Mouse (Mus musculus) urinary bladder, postnatal 25 days (tissue): ENCODE data around the gene Sohlh2.
"Not testable (repeated sequence)": the region's sequence is repeated elsewhere in the genome, so short reads cannot be mapped to it uniquely, and the experiment has no call there.

Experiments
- DNase-seq: peaks from one replicate; pipeline ENCODE4 v3.0.0; 2022; ENCODE audit warnings: low spot score

Gene Sohlh2

DNA sequence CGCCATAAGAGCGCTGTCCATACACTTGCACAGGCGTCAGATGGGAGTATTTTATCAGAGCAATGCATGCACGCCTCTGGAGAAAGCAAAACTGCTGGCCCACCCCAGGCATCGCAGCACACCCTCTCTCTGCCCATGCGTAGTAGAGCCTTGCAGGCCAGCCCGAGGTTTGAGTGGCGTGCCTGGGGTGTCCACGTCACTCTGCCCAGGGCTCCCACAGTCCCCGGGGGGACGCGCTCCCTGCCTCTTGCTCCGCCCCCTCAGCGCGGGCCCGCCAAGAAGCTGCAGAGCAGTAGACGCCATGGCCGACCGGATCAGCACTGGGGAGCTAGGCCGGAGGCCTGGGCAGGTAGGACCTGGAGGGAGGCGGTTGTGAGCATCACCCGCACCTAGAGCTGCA lies at the start of gene Sohlh2:
Gene Sohlh2 (plus strand): TSS at position 263 of the 400 bp plus-strand sequence.
- no peak for DNase-seq

DNA sequence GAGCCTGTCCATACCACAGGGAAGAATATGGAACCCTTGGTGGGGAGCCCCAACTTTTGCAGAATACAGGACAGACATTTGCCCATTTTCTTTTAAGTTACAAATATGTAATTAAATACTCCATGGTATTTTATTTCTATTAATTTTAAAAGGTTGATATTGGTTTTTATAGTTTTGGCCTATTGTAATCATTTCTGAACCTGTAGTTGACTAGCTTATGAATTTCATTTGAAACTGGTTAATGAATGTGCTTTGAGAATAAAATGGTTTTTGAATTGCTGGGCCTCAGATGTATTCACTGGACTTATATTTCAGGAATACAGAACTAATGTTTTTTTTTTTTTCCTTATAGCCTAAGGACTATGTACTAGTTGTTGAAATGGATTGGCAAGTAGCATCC lies 44.8 kb upstream of the Sohlh2 start, which contains the start of gene Ccdc169:
Gene Ccdc169 (plus strand): TSS at position 301 of the 400 bp plus-strand sequence.
- DNase-seq, result no peak

DNA sequence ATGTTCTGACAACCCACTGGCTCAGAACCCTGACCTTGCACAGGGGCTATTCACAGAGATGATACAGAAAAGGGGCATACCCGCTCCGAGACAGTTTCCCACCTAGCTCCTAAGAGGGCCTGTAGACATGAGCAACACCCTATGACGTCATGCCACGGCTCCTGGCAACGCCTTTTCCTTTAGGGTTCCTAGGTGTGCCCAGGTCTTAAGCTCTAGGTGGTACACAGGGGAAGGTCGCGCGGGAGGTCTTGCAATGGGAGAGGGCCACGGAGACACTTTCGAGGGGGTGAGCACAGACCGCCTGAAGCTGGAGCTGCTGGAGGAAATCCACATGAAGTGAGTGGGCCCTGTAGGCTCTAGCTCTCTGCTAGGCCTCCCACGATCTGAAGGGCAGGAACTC lies 42.0 kb upstream of the Sohlh2 start:
- no peak for DNase-seq

DNA sequence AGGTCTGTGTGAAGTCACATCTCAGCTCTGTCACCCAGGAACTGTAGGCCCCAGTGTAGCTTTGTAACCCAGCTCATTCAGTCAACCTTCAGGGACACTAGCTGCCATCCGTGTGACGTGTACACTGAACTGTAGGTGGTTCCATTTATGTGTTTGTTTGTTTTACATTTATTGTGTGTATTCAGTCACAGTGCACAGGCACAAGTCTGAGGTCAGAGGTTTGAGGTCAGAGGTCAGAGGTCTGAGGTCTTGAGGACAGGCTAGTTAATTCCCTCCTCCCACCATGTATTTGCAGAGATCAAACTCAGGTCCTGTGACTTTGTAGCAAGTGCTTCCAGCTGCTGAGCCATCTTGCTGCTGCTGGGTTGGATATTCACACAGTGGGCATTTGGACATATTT lies 40.4 kb upstream of the Sohlh2 start:
- DNase-seq, result no peak

DNA sequence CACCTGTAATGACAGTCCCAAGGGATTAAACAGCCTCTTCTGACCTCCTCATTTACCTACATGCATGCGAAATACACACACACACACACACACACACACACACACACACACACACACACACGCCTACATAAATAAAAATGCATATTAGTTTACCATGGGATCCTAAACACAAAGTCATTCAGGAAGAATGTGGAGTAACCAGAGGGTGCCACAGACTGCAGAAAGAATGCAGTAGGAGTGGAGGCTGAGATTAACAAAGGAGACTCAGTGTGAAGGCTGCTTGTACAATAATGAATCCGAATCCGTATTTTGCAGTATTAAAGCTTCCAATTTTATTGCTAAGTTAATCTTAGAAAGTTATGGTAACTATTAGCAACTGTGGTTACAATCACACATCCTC lies 36.9 kb upstream of the Sohlh2 start:
- DNase-seq, result no peak

DNA sequence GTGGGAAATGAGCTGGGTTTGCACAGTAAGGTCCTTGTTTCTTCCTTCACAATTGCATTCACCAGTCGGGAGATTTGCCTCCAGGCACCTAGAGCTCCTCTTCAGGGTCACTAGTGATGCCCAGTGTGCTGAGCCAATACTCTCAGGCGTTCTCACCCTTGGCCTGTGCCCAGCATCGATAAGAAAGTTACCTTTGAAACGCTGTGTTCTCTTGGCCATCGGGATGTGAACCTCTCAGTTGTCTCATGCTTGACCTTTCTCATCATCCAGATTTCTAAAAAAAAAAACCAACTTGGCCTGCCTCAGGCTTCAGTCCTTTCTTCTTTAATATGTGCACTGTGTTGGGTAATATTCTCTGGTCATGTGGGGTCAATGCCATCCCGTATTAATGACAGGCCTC lies 35.4 kb upstream of the Sohlh2 start:
- no peak for DNase-seq

DNA sequence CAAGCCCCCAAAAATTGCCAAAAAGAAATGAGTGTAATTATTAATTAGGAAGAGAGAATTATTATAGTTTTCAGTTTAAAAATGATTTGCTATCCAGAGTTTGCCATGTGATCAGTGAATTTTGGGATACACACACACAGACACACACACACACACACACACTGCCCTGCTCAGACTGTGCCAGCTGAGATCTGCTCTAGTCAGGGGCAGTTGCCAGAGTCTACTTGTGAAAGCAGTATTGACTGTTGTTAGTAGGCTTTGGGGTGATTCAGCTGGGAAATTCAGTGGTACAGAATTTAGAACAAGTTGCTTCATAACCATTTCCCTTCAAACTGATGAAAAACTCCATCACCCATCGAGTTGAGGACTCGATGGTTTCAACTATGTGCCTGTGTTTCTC lies 34.7 kb upstream of the Sohlh2 start:
- no peak for DNase-seq

DNA sequence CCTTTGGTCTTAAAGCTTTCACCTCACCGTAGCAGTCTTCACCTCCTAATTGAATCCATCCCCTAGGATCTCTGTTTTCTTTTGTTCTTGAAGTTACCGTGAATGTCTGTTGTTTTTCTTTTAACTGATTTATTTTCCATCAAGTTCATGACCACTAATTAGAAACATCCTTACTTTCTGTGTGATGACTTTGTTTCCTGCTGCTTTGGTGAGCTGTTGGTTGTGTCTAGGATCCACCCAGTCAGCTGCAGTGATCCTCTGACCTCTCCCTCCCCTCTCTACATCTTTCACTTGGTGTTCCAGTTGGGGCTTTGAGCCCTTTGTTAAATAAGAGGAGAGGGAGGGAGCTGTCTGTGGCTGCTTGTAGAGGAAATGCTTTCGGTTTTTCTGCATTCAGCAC lies 33.7 kb upstream of the Sohlh2 start:
- no peak for DNase-seq

DNA sequence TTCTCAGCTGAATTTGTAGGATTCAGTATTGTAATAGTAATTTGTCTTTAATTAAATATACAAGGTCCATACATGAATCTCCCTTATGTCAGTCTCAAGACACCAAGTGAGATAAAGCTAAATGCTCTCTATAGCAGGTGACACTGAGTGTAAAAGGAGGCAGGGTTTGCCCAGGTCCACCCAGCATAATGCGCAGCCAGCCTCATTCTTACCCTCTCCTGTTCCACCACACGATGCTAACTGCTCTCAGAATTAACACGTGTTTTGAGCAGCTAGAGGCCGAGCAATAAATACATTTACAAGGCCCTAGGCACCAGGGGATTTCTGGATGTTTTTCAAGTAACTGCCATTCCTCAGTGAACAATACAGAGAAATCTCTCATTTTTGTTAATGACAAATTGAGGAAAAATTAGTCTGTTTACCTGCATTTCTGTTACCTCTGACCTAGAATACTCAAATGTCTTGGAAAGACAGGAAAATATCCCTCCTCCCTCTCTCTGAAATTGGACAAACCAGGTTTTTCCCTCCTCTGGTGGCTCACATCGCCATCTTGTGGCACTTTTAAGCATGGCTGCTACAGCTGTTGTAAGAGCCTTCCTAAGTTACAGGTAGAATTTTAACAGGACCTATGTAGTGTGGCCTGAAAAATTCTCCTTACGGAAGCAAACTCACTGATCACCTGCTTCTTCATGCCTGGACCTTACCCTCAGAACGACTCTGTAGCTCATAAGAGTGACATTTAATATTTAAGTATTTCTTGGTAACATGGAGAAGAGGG lies 30.0 kb upstream of the Sohlh2 start:
- peak; percentile 37 for DNase-seq

DNA sequence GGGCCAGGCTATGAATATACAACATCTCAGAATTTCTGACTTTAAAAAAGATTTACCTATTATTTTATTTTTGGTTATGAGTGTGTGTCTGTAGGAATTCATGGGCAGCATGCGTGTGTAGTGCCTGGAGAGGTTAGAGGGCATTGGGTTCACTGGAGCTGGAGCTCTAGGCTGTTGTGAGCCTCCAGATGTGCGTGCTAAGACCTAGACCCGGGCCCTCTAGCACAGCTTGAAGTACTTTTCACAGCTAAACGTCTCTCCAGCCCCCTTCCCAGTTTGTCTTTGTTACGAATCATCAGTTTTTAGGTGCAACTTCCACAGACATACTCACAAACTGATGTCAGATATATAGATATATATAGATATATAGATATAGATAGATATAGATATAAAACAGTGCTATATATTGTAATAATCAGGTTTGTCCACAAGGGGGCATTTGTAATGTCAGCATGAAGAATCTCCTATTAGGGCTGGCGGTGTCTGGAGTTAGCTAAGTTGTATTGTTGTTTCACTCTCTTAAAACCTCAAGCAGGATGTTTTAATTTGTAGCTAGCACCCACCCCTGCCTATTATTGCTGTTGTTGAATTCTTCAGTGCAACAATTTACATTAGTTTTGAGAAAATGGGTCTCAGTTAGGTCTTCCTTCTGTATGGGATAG lies 29.0 kb upstream of the Sohlh2 start:
- no peak for DNase-seq

DNA sequence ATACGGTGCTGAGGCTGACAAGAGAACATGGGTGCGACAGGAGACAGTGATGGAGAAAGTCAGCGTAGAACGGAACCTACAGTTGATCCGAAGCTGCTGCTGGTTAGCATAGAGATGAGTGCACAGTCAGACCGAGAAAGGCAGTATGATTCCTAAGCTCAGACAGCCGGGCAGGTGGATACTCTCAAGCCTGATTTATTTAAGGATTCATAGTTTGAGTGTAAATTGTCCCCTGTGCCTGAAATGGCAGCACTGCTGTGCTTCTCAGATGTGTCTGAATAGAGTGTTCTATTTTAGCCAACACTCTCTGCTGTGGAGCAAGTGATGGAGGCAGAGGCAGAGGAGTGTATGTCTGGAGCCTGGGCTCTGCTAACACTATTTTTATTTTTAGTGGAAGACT lies 27.7 kb upstream of the Sohlh2 start:
- no peak for DNase-seq

DNA sequence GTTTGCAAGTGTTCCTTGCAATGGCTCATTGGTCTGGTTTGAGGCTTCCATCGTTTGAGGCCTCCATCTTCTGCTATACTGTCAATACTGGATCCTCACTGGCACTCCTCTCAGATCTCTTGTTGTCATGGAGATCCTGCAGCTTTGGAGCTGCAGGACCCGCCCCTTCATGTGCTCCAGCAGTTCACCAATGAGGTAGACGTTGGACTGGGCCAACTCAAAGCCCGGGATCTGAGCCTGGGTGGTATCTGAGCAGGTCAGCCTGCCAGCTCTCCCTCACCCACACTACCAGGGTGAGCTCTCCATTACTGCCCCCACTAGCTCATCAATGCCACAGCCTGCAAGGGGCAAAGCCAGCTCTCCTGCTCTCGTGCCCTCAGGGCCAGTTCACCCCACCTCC lies 24.4 kb upstream of the Sohlh2 start:
- no peak for DNase-seq

DNA sequence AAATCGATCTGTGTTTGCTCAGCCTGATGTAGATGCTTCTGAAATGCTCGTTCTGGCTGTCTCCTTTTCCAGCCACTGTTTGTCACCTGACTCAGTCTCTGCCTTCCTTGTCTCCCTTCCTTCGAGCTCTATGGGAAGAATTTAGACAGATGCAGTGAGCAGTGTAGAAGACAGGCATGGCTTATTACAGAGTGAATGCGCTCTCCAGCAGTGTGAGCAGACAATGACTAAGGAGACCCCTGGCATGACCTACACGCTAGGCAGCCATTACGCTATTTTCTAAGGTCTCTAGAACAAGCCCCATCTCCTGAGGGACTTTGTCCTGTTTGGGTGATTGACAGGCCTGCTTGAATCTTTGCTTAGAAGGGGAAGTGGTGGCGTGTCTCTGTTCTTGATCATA lies 20.7 kb upstream of the Sohlh2 start:
- no peak for DNase-seq

DNA sequence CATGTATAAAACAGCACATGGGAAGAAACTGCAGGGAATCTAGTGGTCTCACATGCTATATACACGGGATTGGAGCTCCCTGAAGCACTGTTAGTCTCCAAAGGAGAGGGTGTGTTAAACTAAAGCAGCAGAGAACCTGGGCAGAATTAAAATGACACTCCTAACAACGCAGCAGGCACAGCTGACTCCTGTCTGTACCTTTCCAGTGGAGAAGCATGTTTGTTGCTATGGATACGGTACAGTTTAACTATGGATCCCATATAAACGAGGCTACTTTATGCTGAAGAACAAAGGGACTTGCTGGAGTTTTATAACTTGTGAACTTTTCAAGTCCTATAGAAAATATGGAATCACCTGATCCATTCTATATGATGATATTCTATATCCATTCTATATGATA lies 18.3 kb upstream of the Sohlh2 start:
- no peak for DNase-seq

DNA sequence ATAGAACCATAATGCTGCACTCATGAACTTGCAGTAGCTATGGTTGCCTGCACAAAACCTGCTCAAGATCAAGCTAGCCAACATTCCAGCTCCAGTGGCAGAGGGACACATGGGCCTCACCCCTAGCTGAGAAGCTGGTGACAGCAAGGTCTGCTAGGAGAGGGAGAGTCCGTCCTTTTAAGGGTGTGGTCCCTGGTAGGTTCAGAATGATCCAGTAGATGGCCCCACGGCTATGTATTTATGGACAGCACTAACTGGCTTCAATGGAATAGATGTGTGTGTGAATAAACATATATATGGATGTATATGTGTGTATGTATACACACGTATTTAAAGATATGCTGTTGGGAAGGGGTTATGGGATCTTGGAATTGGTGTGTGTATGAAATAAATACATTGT lies 9.3 kb upstream of the Sohlh2 start:
- no peak for DNase-seq

DNA sequence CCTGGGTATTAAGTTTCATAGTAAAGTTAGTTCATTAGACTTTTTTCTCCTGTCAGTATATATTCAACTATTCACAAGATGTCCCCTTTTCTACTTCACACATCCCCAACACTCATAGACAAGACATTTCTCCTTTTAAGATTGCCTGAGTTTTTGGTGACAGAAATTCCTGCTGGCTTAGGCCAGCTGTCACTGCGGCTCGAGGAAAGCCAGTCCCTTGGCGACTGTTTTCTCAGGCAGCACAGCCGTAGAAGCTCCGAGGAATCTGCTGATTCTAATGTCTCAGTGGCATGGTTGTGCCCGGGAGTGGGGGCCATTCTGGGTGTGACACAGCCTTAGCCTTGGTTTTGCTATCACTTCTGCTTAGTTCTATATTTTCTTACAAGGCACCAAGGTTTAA lies 4.6 kb upstream of the Sohlh2 start:
- no peak for DNase-seq

DNA sequence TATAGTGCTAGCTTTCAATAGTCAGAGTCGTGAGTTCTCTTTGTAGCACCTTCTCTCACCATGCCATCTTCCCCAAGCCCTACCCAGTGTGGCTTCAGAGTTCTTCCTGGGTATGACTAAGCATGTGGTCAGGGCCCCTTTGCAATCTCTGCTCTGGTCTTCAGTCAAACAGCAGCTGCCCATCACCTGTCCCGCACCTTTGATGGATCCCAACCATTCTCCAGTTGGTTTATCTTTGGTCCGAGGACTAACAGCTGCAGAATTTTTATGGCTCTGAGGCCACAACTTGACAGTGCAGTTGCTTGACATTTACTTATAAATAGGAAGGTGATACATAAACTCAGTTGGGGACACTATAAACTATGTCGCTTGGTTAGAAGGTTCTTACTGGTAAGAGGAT lies 9.8 kb downstream of the Sohlh2 start:
- DNase-seq, result no peak

DNA sequence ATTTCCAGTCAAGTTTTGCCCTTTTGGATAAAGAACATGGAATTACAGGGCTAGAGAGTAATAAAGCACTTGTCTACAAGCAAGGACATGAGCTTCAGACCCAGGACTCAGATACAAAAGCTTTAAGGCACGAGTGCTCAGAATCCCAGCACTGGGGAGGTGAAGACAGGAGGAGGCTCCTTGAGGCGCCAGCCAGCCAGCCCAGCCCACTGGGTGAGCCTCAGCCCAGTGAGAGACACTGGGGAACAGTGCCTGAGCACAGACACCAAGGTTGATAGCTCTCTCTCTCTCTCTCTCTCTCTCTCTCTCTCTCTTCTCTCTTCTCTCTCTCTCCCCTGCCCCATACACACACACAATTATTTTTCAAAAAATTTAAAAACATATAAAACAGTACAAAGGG lies 11.5 kb downstream of the Sohlh2 start:
- DNase-seq, result no peak

DNA sequence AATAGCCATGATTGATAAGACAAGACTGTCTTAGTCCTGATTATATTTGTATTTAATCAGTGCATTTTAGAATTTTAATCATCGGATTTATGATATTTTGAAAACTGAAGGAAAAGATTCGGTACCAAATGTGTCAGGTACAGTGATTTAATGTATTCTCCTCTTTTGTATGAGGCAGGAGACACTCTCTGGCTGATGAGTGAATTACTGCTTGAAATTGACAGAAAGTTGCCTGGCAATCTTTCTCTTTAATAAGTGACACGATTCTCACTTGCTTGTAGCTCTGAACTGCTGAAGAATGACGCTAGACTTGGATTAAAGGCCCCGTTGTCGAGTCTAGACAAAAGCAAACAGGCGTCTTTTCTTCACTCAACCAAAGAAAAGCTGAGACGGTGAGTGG lies 13.0 kb downstream of the Sohlh2 start:
- no peak for DNase-seq

DNA sequence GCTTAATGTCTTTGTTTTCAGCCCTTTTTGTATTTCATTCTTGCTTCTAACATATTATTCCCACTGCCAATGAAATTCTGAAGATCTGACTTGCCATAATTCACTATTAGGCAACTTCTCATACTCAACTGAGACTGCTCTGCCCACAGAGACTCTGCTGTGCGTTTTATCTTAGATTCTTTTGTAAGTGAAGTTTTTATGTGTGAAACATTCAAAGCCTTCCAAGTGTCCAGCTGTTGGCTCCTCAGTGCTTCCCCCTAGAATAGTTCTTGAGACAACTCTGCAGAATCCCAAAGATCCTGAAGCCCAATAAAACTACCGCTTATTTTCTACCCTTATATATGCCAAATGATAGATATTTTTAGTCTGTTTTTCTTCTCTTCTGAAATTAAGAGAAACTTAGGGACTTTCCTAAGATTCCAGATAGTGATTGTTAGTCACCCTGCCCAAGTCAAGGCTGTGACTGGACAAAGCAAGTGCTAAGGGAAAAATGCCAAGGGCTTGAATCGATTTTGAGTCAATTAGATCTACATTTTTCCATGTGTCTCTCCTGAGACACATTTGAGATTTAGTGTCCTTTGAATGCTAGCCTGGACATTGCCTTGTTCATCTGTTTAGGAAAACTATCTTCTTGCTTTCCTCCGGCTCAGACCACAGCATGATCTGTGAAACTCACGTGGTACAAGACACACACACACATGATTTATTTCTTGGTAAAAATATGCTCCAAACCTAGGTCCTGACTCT lies 13.9 kb downstream of the Sohlh2 start:
- no peak for DNase-seq

DNA sequence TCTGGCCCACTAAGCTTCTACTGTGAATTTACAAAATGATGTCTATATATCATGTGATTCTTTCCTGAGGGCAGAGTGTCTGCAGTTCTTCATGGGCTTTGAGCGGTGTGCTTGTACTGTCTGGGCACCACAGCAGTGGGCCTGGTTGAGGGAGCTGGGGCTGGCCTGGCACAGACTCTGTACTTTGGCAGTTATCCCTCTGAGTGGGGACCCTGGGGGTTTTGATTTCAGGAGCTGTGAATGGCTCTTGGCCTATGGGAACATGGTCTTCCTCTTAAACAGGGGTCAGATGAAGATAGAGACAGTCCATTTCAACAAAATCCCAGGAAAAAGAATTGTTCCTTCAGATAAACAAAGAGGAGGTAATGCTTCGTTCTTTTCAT lies 14.5 kb downstream of the Sohlh2 start:
- DNase-seq, result no peak

DNA sequence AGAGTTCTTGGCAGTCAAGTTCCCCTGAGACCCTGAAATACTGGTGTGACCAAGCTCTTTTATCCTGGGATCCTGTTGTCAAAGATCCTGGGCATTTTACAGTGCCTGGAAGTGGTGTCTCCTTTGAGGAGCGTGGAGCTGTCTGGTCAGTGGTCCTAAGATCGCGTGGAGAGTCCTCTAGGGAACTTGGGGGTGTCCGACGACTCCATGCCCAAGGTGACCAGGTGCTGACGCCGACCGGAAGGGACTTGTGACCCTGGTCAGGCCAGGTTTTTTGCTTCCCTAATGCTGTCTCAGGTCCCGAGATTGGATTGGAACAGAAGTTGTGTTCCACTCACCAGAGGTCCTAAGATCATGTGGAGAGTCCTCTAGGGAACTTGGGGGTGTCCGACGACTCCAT lies 21.8 kb downstream of the Sohlh2 start:
- DNase-seq, result not testable (repeated sequence)

DNA sequence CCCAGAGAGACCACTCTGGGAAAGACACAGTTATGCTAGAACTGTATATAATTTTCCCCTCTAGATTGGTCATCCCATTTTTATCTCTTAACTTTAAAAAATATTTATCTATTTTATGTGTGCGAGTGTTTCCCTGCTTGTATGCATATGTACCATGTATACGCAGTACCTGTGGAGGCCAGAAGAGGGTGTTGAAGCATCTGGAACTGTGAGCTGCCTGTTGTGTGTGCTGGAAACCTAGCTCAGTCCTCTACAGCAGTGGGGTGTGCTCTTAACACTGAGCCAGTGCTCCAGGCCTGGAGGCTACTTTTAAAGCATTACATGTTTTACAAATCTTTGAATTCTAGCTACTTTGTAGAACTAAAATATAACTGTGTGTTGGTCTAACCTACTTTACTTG lies 24.6 kb downstream of the Sohlh2 start:
- DNase-seq, result no peak
